Mouse (Mus musculus) hindbrain, embryonic 11.5 days (tissue): ENCODE data around the gene Gtf3a. TPM values are rescaled to one million over a fixed set of nuclear protein-coding genes. Genes with fewer than 3 reads are reported as not detected.
"Not testable (repeated sequence)": the region's sequence is repeated elsewhere in the genome, so short reads cannot be mapped to it uniquely, and the experiment has no call there.

ENCODE experiments used
- ATAC-seq: fragments of 200-750 bp; cut with Nextera tagmentation; 2 replicates; pipeline ENCODE4 v1.8.0; 2017; ENCODE audit warnings: mild to moderate bottlenecking, moderate TSS enrichment, moderate library complexity; ENCODE audit not compliant: low FRiP score
- DNase-seq: peaks from one replicate; pipeline ENCODE4 v3.0.0-alpha.2; 2015; ENCODE audit warnings: low spot score
- H3K27ac ChIP-seq: fragments of 300-500 bp; sonication (generic); 2 replicates; pipeline ENCODE4 v1.5.1; 2014; ENCODE audit warnings: mild to moderate bottlenecking, low read depth, low read length
- H3K27me3 ChIP-seq: fragments of 300-500 bp; sonication (generic); 2 replicates; pipeline ENCODE4 v1.6.1; 2014; ENCODE audit warnings: mild to moderate bottlenecking, low read length, moderate library complexity, mixed read lengths; ENCODE audit not compliant: control insufficient read depth, insufficient read depth
- H3K36me3 ChIP-seq: fragments of 300-500 bp; sonication (generic); 2 replicates; pipeline ENCODE4 v1.6.1; 2014; ENCODE audit warnings: mild to moderate bottlenecking, low read length, moderate library complexity, mixed read lengths; ENCODE audit not compliant: control insufficient read depth, insufficient read depth
- H3K4me1 ChIP-seq: fragments of 300-500 bp; sonication (generic); replicated peaks from 2 replicates; pipeline ENCODE4 v1.6.1; 2014; ENCODE audit warnings: low read length, mixed read lengths; ENCODE audit not compliant: control insufficient read depth, insufficient read depth
- H3K4me2 ChIP-seq: fragments of 300-500 bp; sonication (generic); replicated peaks from 2 replicates; pipeline ENCODE4 v1.6.1; 2014; ENCODE audit warnings: mild to moderate bottlenecking, low read depth, low read length
- H3K4me3 ChIP-seq: fragments of 300-500 bp; sonication (generic); 2 replicates; pipeline ENCODE4 v1.5.1; 2014; ENCODE audit warnings: low read depth, low read length
- H3K9ac ChIP-seq: fragments of 300-500 bp; sonication (generic); 2 replicates; pipeline ENCODE4 v1.6.1; 2014; ENCODE audit warnings: low read depth, low read length
- H3K9me3 ChIP-seq: fragments of 300-500 bp; sonication (generic); 2 replicates; pipeline ENCODE4 v1.6.1; 2016; ENCODE audit warnings: low read length; ENCODE audit not compliant: control insufficient read depth
- WGBS: fragments of 180-500 bp; shearing (Covaris S2); extraction: QIAGEN DNeasy Blood & Tissue Kit; methylation state at CpG from one replicate; pipeline ENCODE4 v1.1.7; 2014; 5-methylcytosine and 5-hydroxymethylcytosine counted together
- polyA plus RNA-seq: library from polyadenylated mRNA; unstranded; fragments of >200 nt; fragmentation: Nextera tagmentation; extraction: Ambion mirVana; gene quantifications from 2 replicates; pipeline ENCODE4 v1.2.1, GENCODE M21; 2014

Gene Gtf3a
- polyA plus RNA-seq, 1 experiment from 2014 or later, result 106 TPM

- DNase-seq (peak; percentile 82), ATAC-seq (peak; percentile 74; the same call in 1 of the 2 replicates)
- Histone ChIP-seq H3K36me3 (no peaks in the 10 kb centered on the region), H3K27me3 (no peaks in the 10 kb centered on the region), H3K27ac (no peak overlapping the region), H3K4me2 (no peak overlapping the region), H3K4me1 (no peaks in the 10 kb centered on the region), H3K9me3 (no peaks in the 10 kb centered on the region), H3K4me3 (no peak overlapping the region), H3K9ac (no peak overlapping the region)
- 26% methylated on average over 9 of the region's 9 CpGs for WGBS
These were observed 34.2 kb upstream of the Gtf3a start for GRCm38 (mm10) chr5:146914088-146914766.

GRCm38 (mm10) chr5:146916273-146916672, 32.2 kb upstream of the Gtf3a start:
- ATAC-seq, result no peak
- WGBS, result 68% methylated on average over 8 of the region's 8 CpGs
- no peak overlapping the region for H3K4me2 ChIP-seq

GRCm38 (mm10) chr5:146916806-146917205, 31.7 kb upstream of the Gtf3a start:
- Histone ChIP-seq H3K27me3 (no peaks in the 10 kb centered on the region), H3K9ac (no peak overlapping the region), H3K4me2 (no peak overlapping the region), H3K9me3 (no peaks in the 10 kb centered on the region), H3K27ac (no peak overlapping the region), H3K36me3 (no peaks in the 10 kb centered on the region), H3K4me3 (no peak overlapping the region), H3K4me1 (no peaks in the 10 kb centered on the region)
- no peak for DNase-seq
- WGBS, result 37% methylated on average over 6 of the region's 6 CpGs
- no peak for ATAC-seq

More at GRCm38 (mm10) chr5:146916273-146916672, 32.2 kb upstream of the Gtf3a start:
- no peak overlapping the region for H3K27ac ChIP-seq
- H3K4me1 ChIP-seq, result no peaks in the 10 kb centered on the region
- no peaks in the 10 kb centered on the region for H3K9me3 ChIP-seq
- DNase-seq, result no peak
- no peaks in the 10 kb centered on the region for H3K36me3 ChIP-seq
- no peak overlapping the region for H3K9ac ChIP-seq
- H3K27me3 ChIP-seq, result no peaks in the 10 kb centered on the region
- H3K4me3 ChIP-seq, result no peak overlapping the region

GRCm38 (mm10) chr5:146917357-146917756, 31.1 kb upstream of the Gtf3a start:
- H3K9ac ChIP-seq, H3K4me1 ChIP-seq, H3K4me2 ChIP-seq, H3K27ac ChIP-seq, ATAC-seq, H3K9me3 ChIP-seq, DNase-seq, H3K36me3 ChIP-seq, H3K4me3 ChIP-seq, H3K27me3 ChIP-seq: not testable (repeated sequence)
- WGBS, result 93% methylated on average over 3 of the region's 6 CpGs

- 27% methylated on average over 6 of the region's 6 CpGs for WGBS
- Histone ChIP-seq H3K9me3 (no peaks in the 10 kb centered on the region), H3K4me2 (peak overlapping the region; percentile 34; the same call in 1 of the 2 replicates), H3K36me3 (no peaks in the 10 kb centered on the region), H3K27me3 (no peaks in the 10 kb centered on the region), H3K4me1 (no peaks in the 10 kb centered on the region), H3K9ac (no peak overlapping the region), H3K4me3 (peak overlapping the region; percentile 17; the same call in 1 of the 2 replicates), H3K27ac (no peak overlapping the region)
- peak; percentile 18 for DNase-seq
- ATAC-seq, result no peak
These were observed 28.6 kb upstream of the Gtf3a start for GRCm38 (mm10) chr5:146919874-146920273.

- Histone ChIP-seq H3K4me3 (peak overlapping the region; percentile 17), H3K27ac (no peak overlapping the region), H3K27me3 (no peaks in the 10 kb centered on the region), H3K36me3 (no peaks in the 10 kb centered on the region), H3K9ac (peak overlapping the region; percentile 12; the same call in 1 of the 2 replicates), H3K4me2 (peak overlapping the region; percentile 34), H3K9me3 (no peaks in the 10 kb centered on the region), H3K4me1 (no peaks in the 10 kb centered on the region)
- peak; percentile 30; the same call in 1 of the 2 replicates for ATAC-seq
- WGBS, result 6% methylated on average over 20 of the region's 27 CpGs
- DNase-seq, result peak; percentile 32
These were observed 27.9 kb upstream of the Gtf3a start for GRCm38 (mm10) chr5:146920314-146921161.

- Histone ChIP-seq H3K9me3 (no peaks in the 10 kb centered on the region), H3K4me3 (no peak overlapping the region), H3K36me3 (no peaks in the 10 kb centered on the region), H3K27me3 (no peaks in the 10 kb centered on the region), H3K9ac (no peak overlapping the region), H3K4me2 (no peak overlapping the region), H3K4me1 (no peaks in the 10 kb centered on the region), H3K27ac (no peak overlapping the region)
- DNase-seq (peak; percentile 19), ATAC-seq (no peak)
- 46% methylated on average over 8 of the region's 8 CpGs for WGBS
These were observed 27.2 kb upstream of the Gtf3a start for GRCm38 (mm10) chr5:146921224-146921623.

- Histone ChIP-seq H3K36me3 (no peaks in the 10 kb centered on the region), H3K4me2 (no peak overlapping the region), H3K9me3 (no peaks in the 10 kb centered on the region), H3K4me1 (no peaks in the 10 kb centered on the region), H3K27ac (no peak overlapping the region), H3K4me3 (no peak overlapping the region), H3K9ac (no peak overlapping the region), H3K27me3 (no peaks in the 10 kb centered on the region)
- 73% methylated on average over 5 of the region's 5 CpGs for WGBS
- ATAC-seq (no peak), DNase-seq (no peak)
These were observed 24.9 kb upstream of the Gtf3a start for GRCm38 (mm10) chr5:146923547-146923946.
